Mouse (Mus musculus) spleen, adult 2 months (tissue): ENCODE data around the gene Pcif1.

Experiments
- CTCF ChIP-seq: fragments of 200-500 bp; IDR thresholded peaks from 2 replicates; pipeline ENCODE4 v1.5.1; 2011; ENCODE audit warnings: mild to moderate bottlenecking, inconsistent platforms; ENCODE audit not compliant: insufficient read depth, insufficient read length, insufficient replicate concordance; ENCODE audit errors: extremely low read depth
- POLR2A ChIP-seq: fragments of 200-500 bp; IDR thresholded peaks from 2 replicates; pipeline ENCODE4 v1.6.1; 2011; ENCODE audit warnings: low read depth, low read length, inconsistent platforms

- no peak for TF ChIP-seq CTCF
- no peak for TF ChIP-seq POLR2A
Measured at GRCm38 (mm10) chr2:164895885-164896284, 16.8 kb downstream of the Pcif1 start.
